Mouse (Mus musculus): Measurements from ENCODE around the gene Mrps10.

DNA sequence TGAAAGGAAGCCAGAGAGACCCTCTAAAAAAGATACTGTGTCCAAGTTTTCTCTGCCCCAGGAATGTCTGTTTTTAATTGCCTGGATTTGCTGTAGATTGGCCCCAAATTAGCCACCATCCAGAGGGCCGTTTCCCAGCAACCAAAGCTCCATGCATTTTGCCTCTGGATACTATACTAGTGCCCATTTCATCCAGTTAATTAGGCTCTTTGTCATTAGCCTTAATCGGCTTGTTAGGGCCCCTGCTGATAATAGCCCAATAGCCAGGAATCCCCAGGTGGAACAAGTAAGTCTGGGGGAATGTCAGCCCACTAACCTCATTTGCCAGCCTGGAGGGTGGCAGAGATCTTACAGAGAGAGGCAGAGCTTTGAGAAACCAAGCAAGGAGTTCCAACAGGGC, 35.3 kb upstream of the Mrps10 start:
- TF ChIP-seq CTCF (IDR thresholded peaks at IDR 0.05; ENCODE audit: extremely low read depth, insufficient read length, insufficient replicate concordance, low read depth, low read length): no peak
- TF ChIP-seq POLR2A (IDR thresholded peaks at IDR 0.05; ENCODE audit: low read depth, low read length): no peak

Measured in small intestine, adult 2 months (tissue).